Mouse (Mus musculus) stomach, embryonic 15.5 days (tissue): Measurements from ENCODE around the gene Bcl11b. TPM values are rescaled to one million over a fixed set of nuclear protein-coding genes. Genes with fewer than 3 reads are reported as not detected.

Experiments used
- ATAC-seq: fragments of 200-750 bp; cut with Nextera tagmentation; 2 replicates; pipeline ENCODE4 v1.8.0; 2017; ENCODE audit warnings: low read depth, moderate number of reproducible peaks, moderate TSS enrichment; ENCODE audit not compliant: insufficient read depth, low FRiP score
- H3K27ac ChIP-seq: fragments of 300-500 bp; sonication (generic); 2 replicates; pipeline ENCODE4 v1.5.1; 2015; ENCODE audit warnings: mild to moderate bottlenecking, inconsistent platforms
- H3K27me3 ChIP-seq: fragments of 300-500 bp; sonication (generic); replicated peaks from 2 replicates; pipeline ENCODE4 v1.6.1; 2015; ENCODE audit warnings: inconsistent platforms
- H3K36me3 ChIP-seq: fragments of 300-500 bp; sonication (generic); 2 replicates; pipeline ENCODE4 v1.6.1; 2015; ENCODE audit warnings: inconsistent platforms
- H3K4me1 ChIP-seq: fragments of 300-500 bp; sonication (generic); 2 replicates; pipeline ENCODE4 v1.6.1; 2015; ENCODE audit warnings: inconsistent platforms
- H3K4me2 ChIP-seq: fragments of 300-500 bp; sonication (generic); 2 replicates; pipeline ENCODE4 v1.6.1; 2015; ENCODE audit warnings: mild to moderate bottlenecking, inconsistent platforms
- H3K4me3 ChIP-seq: fragments of 300-500 bp; sonication (generic); replicated peaks from 2 replicates; pipeline ENCODE4 v1.5.1; 2015; ENCODE audit warnings: inconsistent platforms
- H3K9ac ChIP-seq: fragments of 300-500 bp; sonication (generic); 2 replicates; pipeline ENCODE4 v1.6.1; 2015; ENCODE audit warnings: inconsistent platforms
- H3K9me3 ChIP-seq: fragments of 300-500 bp; sonication (generic); 2 replicates; pipeline ENCODE4 v1.6.1; 2016; ENCODE audit warnings: inconsistent platforms
- WGBS: fragments of 180-500 bp; shearing (Covaris S2); methylation state at CpG from one replicate; pipeline ENCODE4 v1.1.7; 2015; 5-methylcytosine and 5-hydroxymethylcytosine counted together
- polyA plus RNA-seq: library from polyadenylated mRNA; unstranded; fragments of >200 nt; fragmentation: Nextera tagmentation; extraction: Ambion mirVana; gene quantifications from 2 replicates; pipeline ENCODE4 v1.2.1, GENCODE M21; 2015

The Bcl11b gene
- polyA plus RNA-seq, 1 experiment from 2014 or later, result 5.7 TPM

DNA sequence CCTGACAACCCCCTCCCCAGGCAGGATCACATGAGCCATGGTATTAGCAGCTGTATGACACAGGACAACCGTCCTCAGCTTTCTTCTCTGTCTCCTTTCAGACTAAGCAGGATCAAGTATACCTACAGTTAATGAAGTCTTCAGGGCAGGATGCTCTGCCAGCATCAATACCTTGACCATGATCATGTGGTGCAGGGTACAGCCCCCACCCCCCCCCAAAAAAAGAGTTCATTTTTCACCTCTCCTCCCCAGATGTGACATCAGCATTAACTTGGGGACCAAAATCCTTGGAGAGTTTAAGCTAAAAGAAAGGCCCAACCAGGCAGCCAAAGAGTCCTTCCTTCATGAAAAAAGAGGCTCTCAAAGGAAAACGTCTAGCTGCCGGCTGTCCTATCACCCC is 6.2 kb downstream of the Bcl11b start:
- Histone ChIP-seq H3K27ac (no peak overlapping the region), H3K4me3 (no peak overlapping the region), H3K36me3 (no peaks in the 10 kb centered on the region), H3K27me3 (peaks cover 17% of the 10 kb centered on the region; the same call in 1 of the 2 replicates), H3K4me1 (peaks cover 6% of the 10 kb centered on the region), H3K4me2 (no peak overlapping the region), H3K9ac (no peak overlapping the region), H3K9me3 (no peaks in the 10 kb centered on the region)
- WGBS, result 42% methylated on average over 3 of the region's 3 CpGs
- ATAC-seq, result no peak

DNA sequence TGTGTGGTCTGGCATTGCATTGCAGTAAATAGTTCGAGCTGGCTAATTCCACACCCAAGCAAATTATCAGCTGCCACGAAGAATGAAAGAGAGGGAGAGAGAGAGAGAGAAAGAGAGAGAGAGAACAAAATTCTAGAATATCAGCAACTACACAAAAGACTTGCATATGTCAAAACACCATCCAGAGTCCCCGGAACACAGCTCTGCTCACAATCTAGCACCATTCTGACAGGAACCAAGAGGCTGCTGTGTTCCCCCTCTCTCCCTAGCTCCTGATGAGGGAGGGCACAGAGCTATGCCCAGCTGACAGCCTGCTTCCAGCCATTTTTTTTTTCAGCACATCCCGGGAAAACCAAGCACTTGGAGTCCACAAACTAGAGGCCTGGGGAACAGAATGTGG is 6.6 kb downstream of the Bcl11b start:
- H3K27me3 ChIP-seq, result peaks cover 14% of the 10 kb centered on the region; the same call in 1 of the 2 replicates
- 42% methylated on average over 4 of the region's 4 CpGs for WGBS
- no peak overlapping the region for H3K9ac ChIP-seq

DNA sequence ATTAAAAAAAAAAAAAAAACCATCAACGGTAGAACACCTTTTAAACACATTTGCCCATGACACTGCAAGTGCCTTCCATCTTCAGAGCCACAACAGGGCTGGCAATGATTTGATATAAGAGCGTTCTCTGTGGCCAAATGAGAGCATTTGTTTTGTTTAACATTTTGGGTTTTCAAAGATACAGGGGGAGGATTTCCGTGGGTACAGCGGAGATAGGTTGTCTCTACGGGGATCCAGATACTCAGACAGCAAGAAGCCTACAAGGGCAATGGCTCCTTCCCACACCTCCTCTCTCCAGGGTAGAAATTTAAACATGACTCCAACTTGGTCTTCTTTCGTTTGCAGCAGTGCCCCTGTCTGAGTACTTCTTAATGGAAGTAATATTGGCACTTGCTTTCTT is 7.2 kb downstream of the Bcl11b start:
- H3K4me2 ChIP-seq, result no peak overlapping the region
- H3K4me1 ChIP-seq, result peaks cover 6% of the 10 kb centered on the region; the same call in 1 of the 2 replicates
- no peaks in the 10 kb centered on the region for H3K9me3 ChIP-seq
- H3K9ac ChIP-seq, result no peak overlapping the region
- no peak for ATAC-seq
- H3K4me3 ChIP-seq, result no peak overlapping the region
- H3K36me3 ChIP-seq, result no peaks in the 10 kb centered on the region
- 74% methylated on average over 6 of the region's 6 CpGs for WGBS
- H3K27ac ChIP-seq, result no peak overlapping the region
- H3K27me3 ChIP-seq, result peaks cover 11% of the 10 kb centered on the region; the same call in 1 of the 2 replicates

More for the DNA sequence above, 6.6 kb downstream of the Bcl11b start:
- H3K4me2 ChIP-seq, result no peak overlapping the region
- ATAC-seq, result no peak
- H3K4me1 ChIP-seq, result peaks cover 6% of the 10 kb centered on the region
- H3K9me3 ChIP-seq, result no peaks in the 10 kb centered on the region
- no peak overlapping the region for H3K27ac ChIP-seq
- no peak overlapping the region for H3K4me3 ChIP-seq
- H3K36me3 ChIP-seq, result no peaks in the 10 kb centered on the region

DNA sequence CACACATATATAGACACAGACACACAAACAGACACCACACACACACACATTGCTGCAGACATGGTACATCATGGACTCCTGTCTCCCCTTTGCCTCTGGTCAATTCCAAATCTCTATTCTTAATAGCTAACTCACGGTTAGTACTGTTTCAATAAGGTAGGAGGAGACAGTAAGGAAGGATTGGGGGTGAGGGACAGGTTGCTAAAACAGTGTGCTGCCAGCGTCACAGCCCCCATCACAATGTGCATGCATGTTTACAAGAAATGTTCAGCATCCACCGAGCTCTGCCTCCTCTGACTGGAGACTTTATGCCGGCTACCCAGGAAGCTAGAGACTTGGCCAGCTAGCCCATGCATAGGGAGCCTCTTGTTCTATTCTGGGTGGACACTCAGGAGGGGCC is 9.0 kb downstream of the Bcl11b start:
- no peaks in the 10 kb centered on the region for H3K9me3 ChIP-seq
- WGBS, result 57% methylated on average over 4 of the region's 4 CpGs

DNA sequence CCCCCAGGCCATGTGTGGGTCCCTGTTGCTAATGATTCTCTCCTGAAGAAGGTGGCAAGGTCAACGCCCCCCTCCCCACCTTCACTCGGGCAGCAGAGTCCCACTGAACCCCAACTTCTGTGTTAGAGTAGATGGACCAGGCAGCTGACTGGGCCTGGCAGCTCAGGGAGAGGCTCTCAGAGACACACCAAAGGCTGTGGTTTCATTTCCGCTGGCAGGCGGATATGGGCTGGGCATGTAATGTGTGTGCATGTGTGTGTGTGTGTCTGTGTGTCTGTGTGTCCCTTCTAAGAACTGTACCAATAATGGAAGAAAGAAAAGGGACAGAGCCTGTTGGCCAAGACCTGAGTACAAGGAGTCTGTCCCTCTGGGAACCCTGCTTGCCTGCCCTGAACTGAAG is 10.4 kb downstream of the Bcl11b start:
- H3K4me1 ChIP-seq, result peaks cover 2% of the 10 kb centered on the region; the same call in 1 of the 2 replicates
- ATAC-seq, result no peak
- no peak overlapping the region for H3K27ac ChIP-seq
- peaks cover under 1% of the 10 kb centered on the region; the same call in 1 of the 2 replicates for H3K27me3 ChIP-seq
- H3K9ac ChIP-seq, result no peak overlapping the region
- WGBS, result 74% methylated on average over 4 of the region's 4 CpGs
- no peak overlapping the region for H3K4me2 ChIP-seq
- H3K9me3 ChIP-seq, result no peaks in the 10 kb centered on the region
- H3K4me3 ChIP-seq, result no peak overlapping the region
- H3K36me3 ChIP-seq, result no peaks in the 10 kb centered on the region

More for the DNA sequence above, 9.0 kb downstream of the Bcl11b start:
- Histone ChIP-seq H3K9ac (no peak overlapping the region), H3K4me3 (no peak overlapping the region), H3K27me3 (peaks cover 4% of the 10 kb centered on the region; the same call in 1 of the 2 replicates), H3K27ac (no peak overlapping the region), H3K4me1 (peaks cover 6% of the 10 kb centered on the region; the same call in 1 of the 2 replicates), H3K36me3 (no peaks in the 10 kb centered on the region), H3K4me2 (no peak overlapping the region)
- ATAC-seq, result no peak

DNA sequence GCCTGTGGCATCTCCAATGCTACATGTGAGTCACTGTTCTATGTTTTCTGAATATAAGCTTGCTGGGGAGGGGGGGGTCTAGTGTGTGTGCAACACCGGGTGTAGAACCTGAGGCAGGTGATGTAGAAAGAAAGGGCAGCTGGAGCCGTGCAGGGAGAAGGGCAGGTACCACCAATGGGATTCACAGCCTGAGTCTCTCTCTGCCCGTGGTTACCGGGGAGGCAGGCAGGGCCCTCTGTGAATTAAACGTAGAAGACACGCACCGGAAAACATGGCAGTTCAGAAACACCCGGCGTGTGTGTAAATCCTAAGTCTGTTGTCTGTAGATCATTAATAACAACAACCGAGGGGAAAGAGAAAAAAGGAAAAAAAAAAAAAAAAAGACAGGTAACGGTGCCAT is 12.2 kb downstream of the Bcl11b start:
- H3K4me2 ChIP-seq, result no peak overlapping the region

DNA sequence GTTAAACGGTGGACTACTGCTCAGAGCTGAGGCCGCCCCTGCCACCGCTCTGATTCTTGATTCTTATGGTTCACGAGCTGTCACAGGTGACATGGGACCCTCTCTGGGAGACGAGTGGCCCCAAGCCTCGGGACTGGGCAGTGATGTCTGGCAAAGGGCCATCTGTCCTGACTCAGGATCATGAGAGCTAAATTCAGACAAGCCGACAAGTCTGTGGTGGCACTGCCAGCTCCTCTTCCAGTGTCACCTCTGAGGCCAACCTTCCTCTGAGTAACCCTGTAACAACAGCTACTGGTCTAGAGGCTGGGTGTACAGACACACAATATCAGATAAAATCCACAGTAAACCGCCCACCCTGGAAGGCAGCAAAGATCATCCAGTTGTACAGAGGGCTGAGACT is 20.2 kb downstream of the Bcl11b start:
- no peak overlapping the region for H3K4me3 ChIP-seq
- no peak overlapping the region for H3K4me2 ChIP-seq
- no peak for ATAC-seq
- no peaks in the 10 kb centered on the region for H3K9me3 ChIP-seq
- H3K4me1 ChIP-seq, result peaks cover 17% of the 10 kb centered on the region
- no peak overlapping the region for H3K9ac ChIP-seq
- no peaks in the 10 kb centered on the region for H3K27me3 ChIP-seq
- WGBS, result 73% methylated on average over 8 of the region's 8 CpGs
- no peak overlapping the region for H3K27ac ChIP-seq
- H3K36me3 ChIP-seq, result no peaks in the 10 kb centered on the region

More for the DNA sequence above, 12.2 kb downstream of the Bcl11b start:
- Histone ChIP-seq H3K27ac (no peak overlapping the region), H3K9ac (no peak overlapping the region), H3K4me3 (no peak overlapping the region), H3K36me3 (no peaks in the 10 kb centered on the region), H3K27me3 (no peaks in the 10 kb centered on the region), H3K9me3 (no peaks in the 10 kb centered on the region), H3K4me1 (no peaks in the 10 kb centered on the region)
- no peak for ATAC-seq
- 74% methylated on average over 11 of the region's 11 CpGs for WGBS

DNA sequence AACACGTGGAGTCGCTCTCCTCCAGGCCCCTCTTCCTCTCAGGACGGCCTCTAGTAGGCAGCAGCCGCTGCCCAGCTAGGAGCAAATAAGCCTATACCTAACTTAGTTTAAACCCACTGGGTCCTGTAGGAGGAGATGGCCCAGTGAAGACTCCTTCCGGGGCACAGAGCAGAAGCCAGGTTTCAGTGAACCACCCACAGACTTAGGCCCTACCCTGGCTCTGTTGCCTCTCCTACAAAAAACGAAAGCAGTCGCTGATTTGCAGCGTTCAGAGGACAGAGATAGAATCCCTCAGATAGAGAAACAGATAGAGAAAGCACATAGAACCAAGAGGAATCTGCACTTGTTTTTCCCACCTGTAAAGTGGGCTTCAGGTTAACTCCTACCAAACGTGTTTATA is 21.1 kb downstream of the Bcl11b start:
- H3K36me3 ChIP-seq, result no peaks in the 10 kb centered on the region
- H3K4me2 ChIP-seq, result no peak overlapping the region
- H3K4me1 ChIP-seq, result peaks cover 26% of the 10 kb centered on the region
- no peaks in the 10 kb centered on the region for H3K9me3 ChIP-seq
- no peak for ATAC-seq
- H3K27me3 ChIP-seq, result no peaks in the 10 kb centered on the region
- no peak overlapping the region for H3K27ac ChIP-seq
- no peak overlapping the region for H3K9ac ChIP-seq
- H3K4me3 ChIP-seq, result no peak overlapping the region
- WGBS, result 81% methylated on average over 9 of the region's 9 CpGs

DNA sequence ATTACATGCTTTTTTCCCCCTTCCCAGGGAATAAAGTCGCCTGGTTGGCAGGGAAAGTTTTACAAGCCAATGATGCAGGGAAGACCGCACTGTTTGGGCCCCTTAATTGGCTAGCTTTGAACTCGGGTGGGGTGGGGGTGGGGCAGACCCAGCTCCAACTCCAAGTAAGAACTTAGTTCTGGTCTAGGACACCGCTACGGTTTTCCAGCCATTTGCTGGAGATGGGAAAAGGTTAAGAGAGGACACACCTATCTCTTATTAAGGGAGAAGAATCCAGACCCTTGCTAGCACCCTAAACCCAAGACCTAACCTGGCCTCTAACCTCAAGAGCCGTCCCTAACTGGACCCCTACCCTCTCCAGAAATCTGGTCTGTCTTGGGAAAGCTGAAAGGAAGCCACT is 22.2 kb downstream of the Bcl11b start:
- no peaks in the 10 kb centered on the region for H3K36me3 ChIP-seq
- no peak overlapping the region for H3K9ac ChIP-seq
- no peaks in the 10 kb centered on the region for H3K27me3 ChIP-seq
- peak overlapping the region; percentile 93 for H3K4me2 ChIP-seq
- no peak overlapping the region for H3K27ac ChIP-seq
- H3K4me3 ChIP-seq, result no peak overlapping the region
- H3K9me3 ChIP-seq, result no peaks in the 10 kb centered on the region
- H3K4me1 ChIP-seq, result peaks cover 36% of the 10 kb centered on the region
- 63% methylated on average over 6 of the region's 6 CpGs for WGBS
- no peak for ATAC-seq

DNA sequence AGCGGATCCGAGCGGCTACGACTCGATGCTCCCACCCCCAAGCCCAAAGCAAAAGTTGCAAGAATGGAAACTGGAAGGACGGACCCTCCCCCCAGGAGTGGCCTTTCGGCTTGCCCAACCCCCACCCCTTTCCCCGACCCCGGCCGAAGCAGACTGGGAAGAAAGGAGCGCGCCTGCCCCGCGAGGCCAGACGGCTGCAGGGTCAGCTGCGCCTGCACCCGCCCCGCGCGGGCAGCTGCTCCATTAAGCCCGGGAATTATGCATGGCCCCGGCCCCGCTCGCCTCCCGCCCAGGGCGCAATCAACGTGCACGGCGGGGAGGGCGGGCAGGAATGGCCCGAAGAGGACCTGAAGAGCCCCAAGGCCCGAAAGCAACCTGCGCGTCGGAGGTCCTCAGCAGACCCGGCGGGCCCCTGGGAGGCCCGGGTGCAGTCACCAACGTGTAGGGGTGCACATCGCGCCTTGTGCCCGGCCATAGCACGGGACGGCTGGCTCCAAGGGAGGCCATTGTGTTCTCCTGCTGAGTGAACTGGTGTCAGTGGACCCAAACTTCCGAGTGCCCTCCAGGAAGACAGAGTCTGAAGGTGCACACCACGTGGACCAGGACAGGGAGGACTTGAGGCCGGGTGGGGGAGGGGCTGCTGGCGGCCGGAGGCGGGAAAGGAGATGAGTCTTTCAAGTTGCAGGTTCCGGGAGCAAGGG is 23.0 kb downstream of the Bcl11b start:
- Histone ChIP-seq H3K4me3 (peak overlapping the region; percentile 41), H3K36me3 (no peaks in the 10 kb centered on the region), H3K4me1 (peaks cover 40% of the 10 kb centered on the region), H3K9ac (peak overlapping the region; percentile 22), H3K27ac (peak overlapping the region; percentile 55; the same call in 1 of the 2 replicates), H3K4me2 (peak overlapping the region; percentile 93), H3K9me3 (no peaks in the 10 kb centered on the region), H3K27me3 (no peaks in the 10 kb centered on the region)
- WGBS, result 3% methylated on average over 51 of the region's 51 CpGs
- ATAC-seq, result peak; percentile 53

DNA sequence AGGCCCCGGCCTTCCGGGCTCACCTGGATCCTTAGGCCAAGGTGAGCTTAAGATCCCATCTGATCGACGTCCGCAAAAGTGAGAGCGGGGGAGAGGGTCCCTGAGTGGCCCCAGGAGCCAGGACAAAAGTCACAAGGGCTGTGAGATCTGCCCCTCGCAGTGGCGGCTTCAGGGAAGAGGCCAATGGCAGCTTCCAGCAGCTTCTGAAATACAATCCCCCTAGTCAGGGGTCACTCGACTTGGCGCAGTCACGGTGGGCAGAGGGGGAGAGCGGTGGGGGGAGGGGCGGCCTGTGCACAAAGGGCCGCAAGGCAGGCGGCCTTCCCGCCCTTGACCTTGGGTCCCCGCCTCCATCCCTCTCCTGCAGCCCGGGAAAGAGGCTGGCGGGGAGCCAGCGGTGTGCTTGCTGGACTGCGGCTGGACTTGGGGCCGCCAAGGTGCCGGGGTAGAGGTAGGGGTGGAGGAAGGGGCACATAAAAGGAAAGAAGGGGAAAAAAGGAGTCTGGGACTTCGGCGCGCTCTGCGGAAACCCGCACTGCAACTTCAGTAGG is 23.6 kb downstream of the Bcl11b start:
- Histone ChIP-seq H3K9ac (peak overlapping the region; percentile 22), H3K27me3 (no peaks in the 10 kb centered on the region), H3K4me3 (peak overlapping the region; percentile 41), H3K36me3 (no peaks in the 10 kb centered on the region), H3K4me2 (peak overlapping the region; percentile 93), H3K27ac (peak overlapping the region; percentile 55), H3K4me1 (peaks cover 40% of the 10 kb centered on the region), H3K9me3 (no peaks in the 10 kb centered on the region)
- WGBS, result 10% methylated on average over 27 of the region's 28 CpGs
- ATAC-seq, result peak; percentile 13

DNA sequence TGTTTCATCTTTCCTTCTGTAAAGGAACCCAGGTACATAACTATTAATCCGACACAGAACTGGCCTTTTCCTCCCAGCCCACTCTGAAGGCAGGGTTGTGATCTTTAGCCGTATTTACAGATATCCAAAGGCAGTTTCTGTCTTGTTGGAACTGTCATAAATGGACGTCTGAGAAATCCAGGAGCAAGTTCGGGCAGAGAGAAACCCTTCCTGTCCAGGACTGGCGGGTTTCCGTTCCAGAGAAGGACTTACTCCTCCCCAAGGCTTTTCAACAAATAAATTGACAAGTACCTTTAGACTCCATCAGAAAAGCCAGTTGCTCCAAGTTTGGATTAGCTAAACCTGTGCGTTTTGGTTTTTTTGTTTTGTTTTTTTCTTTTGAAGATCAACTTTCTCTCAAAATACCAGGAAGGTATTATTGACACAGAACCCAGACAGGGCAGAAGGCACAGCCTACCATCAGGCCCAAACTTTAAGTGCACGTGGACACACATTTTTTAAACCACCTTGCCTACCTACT is 24.6 kb downstream of the Bcl11b start:
- Histone ChIP-seq H3K4me2 (no peak overlapping the region), H3K27ac (no peak overlapping the region), H3K4me3 (no peak overlapping the region), H3K9me3 (no peaks in the 10 kb centered on the region), H3K4me1 (peaks cover 46% of the 10 kb centered on the region), H3K9ac (no peak overlapping the region), H3K27me3 (no peaks in the 10 kb centered on the region), H3K36me3 (no peaks in the 10 kb centered on the region)
- 64% methylated on average over 8 of the region's 8 CpGs for WGBS
- no peak for ATAC-seq
